ENCODE assay signal across 7 mouse cellular contexts in genomic region chr2:27088071-27088644, GRCm38 (mm10). TPM values are rescaled to one million over a fixed set of nuclear protein-coding genes. Genes with fewer than 3 reads are reported as not detected.
DNase-seq lines count a peak whose midpoint lies in the region; ATAC-seq lines count a peak whose summit lies in the region.

No protein-coding gene starts in this region.

- H3K4me2 ChIP-seq in heart, embryonic 11.5 days, result no peak overlapping the region
- no peak overlapping the region for H3K4me2 ChIP-seq in stomach, embryonic 15.5 days

- peak; percentile 68 for DNase-seq in adipocyte (ENCODE audit: low spot score)
- peak; percentile 58 for DNase-seq in adrenal gland, adult 8-10 months
- peak; percentile 87 for DNase-seq in kidney, postnatal 14 days
- DNase-seq in left cerebral cortex, adult 11 months (ENCODE audit: low spot score), result no peak

- H3K4me3 ChIP-seq in heart, embryonic 11.5 days (ENCODE audit: low read depth, low read length), result no peak overlapping the region
- no peak overlapping the region for H3K4me3 ChIP-seq in stomach, embryonic 15.5 days (replicated peaks)

- no peaks in the 10 kb centered on the region for H3K36me3 ChIP-seq in heart, embryonic 11.5 days (ENCODE audit: control insufficient read depth, insufficient read depth, low read length)
- H3K36me3 ChIP-seq in stomach, embryonic 15.5 days, result no peaks in the 10 kb centered on the region

- WGBS in heart, embryonic 11.5 days (ENCODE audit: insufficient replicate concordance), result 59% methylated on average over 18 of the region's 18 CpGs
- 23% methylated on average over 18 of the region's 18 CpGs for WGBS in stomach, embryonic 15.5 days

- no peak overlapping the region for H3K9ac ChIP-seq in heart, embryonic 11.5 days (ENCODE audit: low read depth, low read length)
- H3K9ac ChIP-seq in stomach, embryonic 15.5 days, result no peak overlapping the region

- peaks cover 41% of the 10 kb centered on the region for H3K4me1 ChIP-seq in heart, embryonic 11.5 days (ENCODE audit: control insufficient read depth, insufficient read depth, low read length)
- peaks cover 38% of the 10 kb centered on the region for H3K4me1 ChIP-seq in stomach, embryonic 15.5 days

- H3K27me3 ChIP-seq in heart, embryonic 11.5 days (ENCODE audit: control insufficient read depth, insufficient read depth, low read length), result no peaks in the 10 kb centered on the region
- no peaks in the 10 kb centered on the region for H3K27me3 ChIP-seq in stomach, embryonic 15.5 days (replicated peaks)

- H3K27ac ChIP-seq in heart, embryonic 11.5 days (ENCODE audit: low read depth, low read length), result peak overlapping the region; percentile 59
- peak overlapping the region; percentile 70 for H3K27ac ChIP-seq in stomach, embryonic 15.5 days

- H3K9me3 ChIP-seq in heart, embryonic 11.5 days (replicated peaks; ENCODE audit: control insufficient read depth, low read length), result no peaks in the 10 kb centered on the region
- H3K9me3 ChIP-seq in stomach, embryonic 15.5 days, result no peaks in the 10 kb centered on the region

- no peak for ATAC-seq in heart, embryonic 11.5 days (replicated peaks; ENCODE audit: insufficient number of reproducible peaks, low FRiP score, low TSS enrichment)
- ATAC-seq in stomach, embryonic 15.5 days (ENCODE audit: insufficient read depth, low FRiP score, low read depth), result peak; percentile 31; the same call in 1 of the 2 replicates
- no peak for ATAC-seq in megakaryocyte progenitor cell, adult 5-6 weeks (replicated peaks; ENCODE audit: poor library complexity)

RNA-seq across cellular contexts. Expression of gene Adamtsl2, which starts 9.0 kb away (rescaled TPM):
- 10 to 100 TPM; 14.3 to 24.8 (median 19.3) TPM for total RNA-seq in adrenal gland, adult 8-10 months (2022)
- polyA plus RNA-seq in heart, embryonic 11.5 days (2014; fragmentation: Nextera tagmentation; extraction: Ambion mirVana), result 9.0 and 14.2 TPM in 2 replicates
- 3.0 and 3.8 TPM in 2 replicates for polyA plus RNA-seq in stomach, embryonic 15.5 days (2015; fragmentation: Nextera tagmentation; extraction: Ambion mirVana)
- total RNA-seq in megakaryocyte progenitor cell, adult 5-6 weeks (2015), result not detected in 2 replicates
- not detected in 2 replicates for total RNA-seq in megakaryocyte progenitor cell, adult 5-6 weeks (2017)

RNA-seq across cellular contexts. Expression of gene Mymk, which starts 16.2 kb away (rescaled TPM):
- total RNA-seq in adrenal gland, adult 8-10 months (2022), result under 1 TPM in 1 of 4 experiments, not detected in 3; 0.20 TPM
- 0.15 and 0.23 TPM in 2 replicates for polyA plus RNA-seq in heart, embryonic 11.5 days (2014; fragmentation: Nextera tagmentation; extraction: Ambion mirVana)
- 0.28 and 1.3 TPM in 2 replicates for polyA plus RNA-seq in stomach, embryonic 15.5 days (2015; fragmentation: Nextera tagmentation; extraction: Ambion mirVana)
- total RNA-seq in megakaryocyte progenitor cell, adult 5-6 weeks (2015), result not detected in 2 replicates
- total RNA-seq in megakaryocyte progenitor cell, adult 5-6 weeks (2017), result not detected in 2 replicates

RNA-seq across cellular contexts. Expression of gene Fam163b, which starts 54.1 kb away (rescaled TPM):
- total RNA-seq in adrenal gland, adult 8-10 months (2022), result 1 to 10 TPM; 2.5 to 4.4 (median 3.5) TPM
- 0.39 and 0.54 TPM in 2 replicates for polyA plus RNA-seq in heart, embryonic 11.5 days (2014; fragmentation: Nextera tagmentation; extraction: Ambion mirVana)
- 0.15 and 0.19 TPM in 2 replicates for polyA plus RNA-seq in stomach, embryonic 15.5 days (2015; fragmentation: Nextera tagmentation; extraction: Ambion mirVana)
- not detected in 2 replicates for total RNA-seq in megakaryocyte progenitor cell, adult 5-6 weeks (2015)
- total RNA-seq in megakaryocyte progenitor cell, adult 5-6 weeks (2017), result not detected in 2 replicates

Comparison
In these comparisons a context has a peak if more than half of its experiments do, and no peak if none do; other contexts are left out.
1. RNA of gene Adamtsl2, which starts 9.0 kb away (total RNA-seq): 14.3 to 24.8 TPM in adrenal gland, adult 8-10 months; not detected in megakaryocyte progenitor cell, adult 5-6 weeks; every median in the first group is over 10 times any median in the second.